Mouse (Mus musculus) WW6 (cell line): Measurements from ENCODE around the gene Grm1.

ENCODE experiments used
- DNase-seq: peaks from one replicate; pipeline ENCODE4 v3.0.0-alpha.2; 2013; ENCODE audit warnings: low read depth, low spot score

Grm1 gene

GRCm38 (mm10) chr10:10964490-10965150 is 117.5 kb downstream of the Grm1 start:
- no peak for DNase-seq

GRCm38 (mm10) chr10:10950557-10950956 is 131.6 kb downstream of the Grm1 start:
- no peak for DNase-seq

GRCm38 (mm10) chr10:10949172-10949571 is 133.0 kb downstream of the Grm1 start:
- DNase-seq = no peak

- DNase-seq = no peak
These were observed 134.6 kb downstream of the Grm1 start for GRCm38 (mm10) chr10:10947531-10947930.

GRCm38 (mm10) chr10:10944003-10944402 is 138.2 kb downstream of the Grm1 start:
- no peak for DNase-seq

GRCm38 (mm10) chr10:10942248-10942647 is 139.9 kb downstream of the Grm1 start:
- no peak for DNase-seq

- no peak for DNase-seq
These were observed 146.3 kb downstream of the Grm1 start for GRCm38 (mm10) chr10:10935806-10936205.

- DNase-seq = no peak
These were observed 152.5 kb downstream of the Grm1 start for GRCm38 (mm10) chr10:10929672-10930071.

GRCm38 (mm10) chr10:10928798-10929366 is 153.3 kb downstream of the Grm1 start:
- DNase-seq = no peak

- DNase-seq = no peak
These were observed 164.2 kb downstream of the Grm1 start for GRCm38 (mm10) chr10:10917857-10918399.

GRCm38 (mm10) chr10:10913621-10914020 is 168.5 kb downstream of the Grm1 start:
- DNase-seq = no peak

- DNase-seq = no peak
These were observed 191.9 kb downstream of the Grm1 start for GRCm38 (mm10) chr10:10890221-10890620.

- no peak for DNase-seq
These were observed 193.6 kb downstream of the Grm1 start for GRCm38 (mm10) chr10:10888521-10888920.

- DNase-seq = no peak
These were observed 197.2 kb downstream of the Grm1 start for GRCm38 (mm10) chr10:10884992-10885391.

- DNase-seq = no peak
These were observed 210.0 kb downstream of the Grm1 start for GRCm38 (mm10) chr10:10872142-10872541.

GRCm38 (mm10) chr10:10870271-10870670 is 211.9 kb downstream of the Grm1 start:
- DNase-seq = no peak

- no peak for DNase-seq
These were observed 215.9 kb downstream of the Grm1 start for GRCm38 (mm10) chr10:10866278-10866677.

- DNase-seq = no peak
These were observed 217.4 kb downstream of the Grm1 start for GRCm38 (mm10) chr10:10864759-10865158.

- no peak for DNase-seq
These were observed 234.5 kb downstream of the Grm1 start for GRCm38 (mm10) chr10:10847376-10848286.

GRCm38 (mm10) chr10:10845059-10845685 is 237.0 kb downstream of the Grm1 start:
- no peak for DNase-seq

- DNase-seq = no peak
These were observed 246.8 kb downstream of the Grm1 start for GRCm38 (mm10) chr10:10835406-10835805.

GRCm38 (mm10) chr10:10834828-10835227 is 247.3 kb downstream of the Grm1 start:
- no peak for DNase-seq
